Mouse (Mus musculus): ENCODE data around the gene Rnf185. TPM values are rescaled to one million over a fixed set of nuclear protein-coding genes. Genes with fewer than 3 reads are reported as not detected.

Gene Rnf185
- polyA plus RNA-seq, 1 experiment from 2014 or later, result 9.7 TPM

- no peaks in the 10 kb centered on the region for H3K36me3 ChIP-seq (replicated peaks; ENCODE audit: insufficient read depth, low read length)
- H3K27ac ChIP-seq (ENCODE audit: low read depth), result no peak overlapping the region
- ATAC-seq (peak; percentile 56; the same call in 1 of the 2 replicates), DNase-seq (peak; percentile 85)
- H3K27me3 ChIP-seq (ENCODE audit: insufficient read depth, low read length), result no peaks in the 10 kb centered on the region
- TF ChIP-seq EP300 (IDR thresholded peaks at IDR 0.05; ENCODE audit: low read depth) (no peak), CTCF (IDR thresholded peaks at IDR 0.05; ENCODE audit: low read depth) (peak; percentile 93)
- H3K4me2 ChIP-seq (ENCODE audit: low read depth, low read length), result no peak overlapping the region
- H3K9me3 ChIP-seq (ENCODE audit: low read length), result no peaks in the 10 kb centered on the region
- no peak overlapping the region for H3K4me3 ChIP-seq (ENCODE audit: low read depth, low read length)
- no peak overlapping the region for H3K9ac ChIP-seq (replicated peaks)
- 28% methylated on average over 1 of the region's 1 CpGs for WGBS (ENCODE audit: insufficient replicate concordance)
- no peaks in the 10 kb centered on the region for H3K4me1 ChIP-seq (ENCODE audit: insufficient read depth)
These were observed 20.3 kb upstream of the Rnf185 start for GRCm38 (mm10) chr11:3472484-3472883.

GRCm38 (mm10) chr11:3471448-3471850, 19.3 kb upstream of the Rnf185 start:
- Histone ChIP-seq H3K4me1 (ENCODE audit: insufficient read depth) (no peaks in the 10 kb centered on the region), H3K27me3 (ENCODE audit: insufficient read depth, low read length) (no peaks in the 10 kb centered on the region), H3K36me3 (replicated peaks; ENCODE audit: insufficient read depth, low read length) (no peaks in the 10 kb centered on the region), H3K4me2 (ENCODE audit: low read depth, low read length) (peak overlapping the region; percentile 45; the same call in 1 of the 2 replicates), H3K9me3 (ENCODE audit: low read length) (no peaks in the 10 kb centered on the region), H3K27ac (ENCODE audit: low read depth) (no peak overlapping the region), H3K9ac (replicated peaks) (no peak overlapping the region), H3K4me3 (ENCODE audit: low read depth, low read length) (no peak overlapping the region)
- 30% methylated on average over 11 of the region's 11 CpGs for WGBS (ENCODE audit: insufficient replicate concordance)
- ATAC-seq (0 out of 2 replicates have a peak, but pooled peaks have one; percentile 23), DNase-seq (no peak)
- TF ChIP-seq EP300 (IDR thresholded peaks at IDR 0.05; ENCODE audit: low read depth) (no peak), CTCF (IDR thresholded peaks at IDR 0.05; ENCODE audit: low read depth) (no peak)

- TF ChIP-seq CTCF (IDR thresholded peaks at IDR 0.05; ENCODE audit: low read depth) (no peak), EP300 (IDR thresholded peaks at IDR 0.05; ENCODE audit: low read depth) (no peak)
These were observed 10.7 kb upstream of the Rnf185 start for GRCm38 (mm10) chr11:3462846-3463245.

DNA sequence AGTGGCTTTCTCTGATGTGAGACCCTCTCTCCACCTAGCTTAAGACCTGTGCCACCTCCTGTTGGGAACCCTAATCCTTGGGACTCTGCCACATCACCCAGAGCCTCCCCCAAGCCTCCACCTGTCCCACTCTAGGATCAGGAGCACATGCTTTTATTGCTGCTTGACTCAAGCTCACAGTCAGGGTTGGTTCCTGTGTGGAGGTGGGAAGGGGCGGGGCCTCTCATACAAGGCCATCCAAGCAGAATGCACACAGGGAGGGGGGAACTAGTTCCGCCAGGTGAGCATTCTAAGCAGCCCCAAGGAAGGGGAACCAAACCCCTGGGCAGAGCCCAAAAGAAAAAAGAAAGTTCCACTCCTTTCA, 6.9 kb upstream of the Rnf185 start:
- Histone ChIP-seq H3K4me1 (ENCODE audit: insufficient read depth) (peaks cover 5% of the 10 kb centered on the region; the same call in 1 of the 2 replicates), H3K9me3 (ENCODE audit: low read length) (no peaks in the 10 kb centered on the region), H3K36me3 (replicated peaks; ENCODE audit: insufficient read depth, low read length) (no peaks in the 10 kb centered on the region), H3K9ac (replicated peaks) (no peak overlapping the region), H3K27me3 (ENCODE audit: insufficient read depth, low read length) (no peaks in the 10 kb centered on the region), H3K4me3 (ENCODE audit: low read depth, low read length) (no peak overlapping the region), H3K4me2 (ENCODE audit: low read depth, low read length) (no peak overlapping the region), H3K27ac (ENCODE audit: low read depth) (peak overlapping the region; percentile 81)
- ATAC-seq (peak; percentile 64), DNase-seq (peak; percentile 33)
- 51% methylated on average over 2 of the region's 2 CpGs for WGBS (ENCODE audit: insufficient replicate concordance)
- TF ChIP-seq EP300 (IDR thresholded peaks at IDR 0.05; ENCODE audit: low read depth) (no peak), CTCF (IDR thresholded peaks at IDR 0.05; ENCODE audit: low read depth) (no peak)

More at GRCm38 (mm10) chr11:3462846-3463245, 10.7 kb upstream of the Rnf185 start:
- Histone ChIP-seq H3K4me2 (ENCODE audit: low read depth, low read length) (no peak overlapping the region), H3K9me3 (ENCODE audit: low read length) (no peaks in the 10 kb centered on the region), H3K4me3 (ENCODE audit: low read depth, low read length) (no peak overlapping the region), H3K27me3 (ENCODE audit: insufficient read depth, low read length) (no peaks in the 10 kb centered on the region), H3K4me1 (ENCODE audit: insufficient read depth) (peaks cover 4% of the 10 kb centered on the region; the same call in 1 of the 2 replicates), H3K9ac (replicated peaks) (no peak overlapping the region), H3K36me3 (replicated peaks; ENCODE audit: insufficient read depth, low read length) (no peaks in the 10 kb centered on the region), H3K27ac (ENCODE audit: low read depth) (no peak overlapping the region)
- DNase-seq (no peak), ATAC-seq (no peak)
- 95% methylated on average over 1 of the region's 1 CpGs for WGBS (ENCODE audit: insufficient replicate concordance)

GRCm38 (mm10) chr11:3458428-3459104, 6.4 kb upstream of the Rnf185 start:
- Histone ChIP-seq H3K27ac (ENCODE audit: low read depth) (peak overlapping the region; percentile 81), H3K9ac (replicated peaks) (no peak overlapping the region), H3K27me3 (ENCODE audit: insufficient read depth, low read length) (no peaks in the 10 kb centered on the region), H3K4me1 (ENCODE audit: insufficient read depth) (peaks cover 5% of the 10 kb centered on the region), H3K4me3 (ENCODE audit: low read depth, low read length) (no peak overlapping the region), H3K4me2 (ENCODE audit: low read depth, low read length) (no peak overlapping the region; the same call in 1 of the 2 replicates), H3K9me3 (ENCODE audit: low read length) (no peaks in the 10 kb centered on the region), H3K36me3 (replicated peaks; ENCODE audit: insufficient read depth, low read length) (no peaks in the 10 kb centered on the region)
- WGBS (ENCODE audit: insufficient replicate concordance), result 74% methylated on average over 13 of the region's 13 CpGs
- peak; percentile 72 for DNase-seq
- TF ChIP-seq CTCF (IDR thresholded peaks at IDR 0.05; ENCODE audit: low read depth), result no peak
- TF ChIP-seq EP300 (IDR thresholded peaks at IDR 0.05; ENCODE audit: low read depth), result no peak
- peak; percentile 93 for ATAC-seq

DNA sequence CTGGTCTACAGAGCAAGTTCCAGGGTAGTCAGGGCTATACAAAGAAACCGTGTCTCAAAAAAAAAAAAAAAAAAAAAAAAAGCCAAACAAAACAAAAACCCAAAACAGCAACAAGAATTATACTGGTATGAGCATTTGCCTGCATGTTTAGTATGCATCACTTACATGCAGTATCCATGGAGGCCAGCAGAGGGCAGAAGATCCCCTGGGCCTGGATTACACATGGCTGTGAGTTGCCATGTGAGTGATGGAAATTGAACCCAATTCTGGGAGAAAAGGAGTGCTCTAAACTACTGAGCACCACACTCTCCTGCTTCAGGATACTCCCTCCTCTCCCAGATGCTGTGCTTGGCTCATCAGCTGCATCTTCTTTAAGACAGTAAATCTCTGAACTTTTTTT, 4.2 kb upstream of the Rnf185 start:
- H3K4me3 ChIP-seq (ENCODE audit: low read depth, low read length), result no peak overlapping the region
- peaks cover 14% of the 10 kb centered on the region for H3K4me1 ChIP-seq (ENCODE audit: insufficient read depth)
- H3K27ac ChIP-seq (ENCODE audit: low read depth), result no peak overlapping the region
- H3K36me3 ChIP-seq (replicated peaks; ENCODE audit: insufficient read depth, low read length), result no peaks in the 10 kb centered on the region
- 22% methylated on average over 1 of the region's 1 CpGs for WGBS (ENCODE audit: insufficient replicate concordance)
- no peaks in the 10 kb centered on the region for H3K27me3 ChIP-seq (ENCODE audit: insufficient read depth, low read length)
- TF ChIP-seq EP300 (IDR thresholded peaks at IDR 0.05; ENCODE audit: low read depth) (no peak), CTCF (IDR thresholded peaks at IDR 0.05; ENCODE audit: low read depth) (peak; percentile 92)
- no peaks in the 10 kb centered on the region for H3K9me3 ChIP-seq (ENCODE audit: low read length)
- H3K4me2 ChIP-seq (ENCODE audit: low read depth, low read length), result no peak overlapping the region
- peak; percentile 80 for DNase-seq
- H3K9ac ChIP-seq (replicated peaks), result no peak overlapping the region
- ATAC-seq, result no peak
